Mouse (Mus musculus) bone marrow macrophage, adult 2 months (primary cell): Measurements from ENCODE around the gene Tubb5.

ENCODE experiments used
- CTCF ChIP-seq: IDR thresholded peaks from 2 replicates; pipeline ENCODE4 v1.5.1; 2012; ENCODE audit warnings: low read depth, mild to moderate bottlenecking, low read length, moderate library complexity
- POLR2A ChIP-seq: IDR thresholded peaks from 2 replicates; pipeline ENCODE4 v1.6.1; 2012; ENCODE audit warnings: mild to moderate bottlenecking, low read depth, low read length, borderline replicate concordance

GRCm38 (mm10) chr17:35874721-35875120 is 36.6 kb upstream of the Tubb5 start:
- TF ChIP-seq POLR2A (no peak), CTCF (no peak)
